Mouse (Mus musculus) limb, embryonic 13.5 days (tissue): Measurements from ENCODE around the gene Zbtb22. TPM values are rescaled to one million over a fixed set of nuclear protein-coding genes. Genes with fewer than 3 reads are reported as not detected.

Experiments
- ATAC-seq: fragments of 200-750 bp; cut with Nextera tagmentation; 2 replicates; pipeline ENCODE4 v1.8.0; 2017; ENCODE audit warnings: low read depth, moderate number of reproducible peaks, moderate TSS enrichment; ENCODE audit not compliant: low FRiP score
- H3K27ac ChIP-seq: fragments of 300-500 bp; sonication (generic); 2 replicates; pipeline ENCODE4 v1.5.1; 2015; ENCODE audit warnings: inconsistent platforms, mild to moderate bottlenecking, moderate library complexity
- H3K27me3 ChIP-seq: fragments of 300-500 bp; sonication (generic); 2 replicates; pipeline ENCODE4 v1.6.1; 2015; ENCODE audit warnings: mild to moderate bottlenecking, inconsistent platforms
- H3K36me3 ChIP-seq: fragments of 300-500 bp; sonication (generic); 2 replicates; pipeline ENCODE4 v1.6.1; 2015; ENCODE audit warnings: inconsistent platforms, mild to moderate bottlenecking, moderate library complexity
- H3K4me1 ChIP-seq: fragments of 300-500 bp; sonication (generic); 2 replicates; pipeline ENCODE4 v1.6.1; 2015; ENCODE audit warnings: inconsistent platforms
- H3K4me2 ChIP-seq: fragments of 300-500 bp; sonication (generic); replicated peaks from 2 replicates; pipeline ENCODE4 v1.6.1; 2015; ENCODE audit warnings: inconsistent platforms, mild to moderate bottlenecking, moderate library complexity
- H3K4me3 ChIP-seq: fragments of 300-500 bp; sonication (generic); 2 replicates; pipeline ENCODE4 v1.5.1; 2015; ENCODE audit warnings: moderate library complexity, mild to moderate bottlenecking, inconsistent platforms
- H3K9ac ChIP-seq: fragments of 300-500 bp; sonication (generic); 2 replicates; pipeline ENCODE4 v1.6.1; 2015; ENCODE audit warnings: mild to moderate bottlenecking, inconsistent platforms
- H3K9me3 ChIP-seq: fragments of 300-500 bp; sonication (generic); 2 replicates; pipeline ENCODE4 v1.6.1; 2016; ENCODE audit warnings: inconsistent platforms
- WGBS: fragments of 180-500 bp; shearing (Covaris S2); methylation state at CpG from one replicate; pipeline ENCODE4 v1.1.7; 2015; 5-methylcytosine and 5-hydroxymethylcytosine counted together
- polyA plus RNA-seq: library from polyadenylated mRNA; unstranded; fragments of >200 nt; fragmentation: Nextera tagmentation; extraction: Ambion mirVana; gene quantifications from 2 replicates; pipeline ENCODE4 v1.2.1, GENCODE M21; 2015

Gene Zbtb22
- polyA plus RNA-seq, 1 experiment from 2014 or later = 16.3 TPM

DNA sequence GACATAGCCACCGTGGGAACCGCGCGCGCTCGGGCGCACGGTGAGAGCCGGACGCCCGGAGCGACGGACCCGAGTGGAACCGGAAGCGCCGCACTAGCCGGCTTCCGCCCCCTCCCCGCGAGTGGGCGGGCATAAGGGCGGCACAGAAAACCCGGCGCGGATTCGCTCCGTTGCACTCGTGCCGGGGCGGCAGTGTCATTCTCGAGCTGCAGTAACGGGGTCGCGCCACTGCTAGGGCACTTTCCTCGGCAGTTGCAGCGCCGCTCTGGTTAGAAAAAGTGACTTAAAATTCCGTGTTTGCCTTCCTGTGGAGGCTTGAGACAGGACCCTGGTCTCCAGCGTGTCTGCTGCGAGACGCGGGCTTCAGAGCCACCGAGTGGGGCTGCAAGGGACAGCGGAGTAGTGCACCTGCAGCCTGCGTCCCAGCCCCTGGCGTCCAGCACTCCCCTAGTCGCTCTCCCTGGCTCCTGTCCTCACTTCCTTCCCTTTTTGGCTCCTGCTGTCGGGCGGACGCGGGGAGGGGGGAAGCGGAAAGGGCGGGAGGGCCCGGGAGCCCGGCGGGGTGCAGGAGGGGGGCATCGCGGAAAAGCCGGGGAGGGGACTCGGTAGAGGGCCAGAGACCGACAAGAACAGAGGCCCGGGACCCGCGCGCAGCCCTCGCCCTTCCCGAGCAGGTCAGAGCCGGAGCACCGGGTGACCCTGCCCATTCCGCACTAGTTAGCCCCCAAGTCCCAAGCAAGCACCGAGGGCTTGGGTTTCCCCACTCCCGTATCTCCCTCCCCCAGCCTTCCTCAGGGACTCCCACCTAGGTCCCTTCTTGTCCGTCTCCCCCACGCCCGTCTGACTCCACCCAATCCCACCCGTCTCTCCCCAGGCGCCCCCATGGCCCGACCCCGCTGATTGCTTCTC is 13.9 kb downstream of the Zbtb22 start, which contains the start of gene Rgl2:
Gene Rgl2 (plus strand): TSS at position 173 of the 909 bp plus-strand sequence.
- Histone ChIP-seq H3K27me3 (no peaks in the 10 kb centered on the region), H3K4me2 (peak within 1 kb of the TSS; percentile 98), H3K4me3 (peak within 1 kb of the TSS; percentile 87), H3K27ac (peak within 1 kb of the TSS; percentile 96), H3K4me1 (peaks cover 24% of the 10 kb centered on the region), H3K36me3 (peaks cover 50% of the 10 kb centered on the region), H3K9me3 (no peaks in the 10 kb centered on the region), H3K9ac (peak within 1 kb of the TSS; percentile 89)
- WGBS = 0% methylated on average over 76 of the region's 80 CpGs
- peak; percentile 77 for ATAC-seq

GRCm38 (mm10) chr17:33930280-33931158 is 14.8 kb downstream of the Zbtb22 start:
- Histone ChIP-seq H3K4me1 (peaks cover 24% of the 10 kb centered on the region), H3K27ac (peak overlapping the region; percentile 96), H3K27me3 (no peaks in the 10 kb centered on the region), H3K9me3 (no peaks in the 10 kb centered on the region), H3K4me3 (peak overlapping the region; percentile 87), H3K4me2 (peak overlapping the region; percentile 98), H3K36me3 (peaks cover 52% of the 10 kb centered on the region), H3K9ac (peak overlapping the region; percentile 89)
- under 1% methylated on average over 45 of the region's 45 CpGs for WGBS
- peak; percentile 10; the same call in 1 of the 2 replicates for ATAC-seq

GRCm38 (mm10) chr17:33931159-33931866 is 15.6 kb downstream of the Zbtb22 start:
- H3K4me2 ChIP-seq = peak overlapping the region; percentile 98
- no peak overlapping the region for H3K27ac ChIP-seq
- H3K4me3 ChIP-seq = peak overlapping the region; percentile 87
- H3K4me1 ChIP-seq = peaks cover 24% of the 10 kb centered on the region
- H3K9me3 ChIP-seq = no peaks in the 10 kb centered on the region
- WGBS = 37% methylated on average over 18 of the region's 18 CpGs
- peak overlapping the region; percentile 89 for H3K9ac ChIP-seq
- ATAC-seq = no peak
- H3K27me3 ChIP-seq = no peaks in the 10 kb centered on the region
- H3K36me3 ChIP-seq = peaks cover 52% of the 10 kb centered on the region

DNA sequence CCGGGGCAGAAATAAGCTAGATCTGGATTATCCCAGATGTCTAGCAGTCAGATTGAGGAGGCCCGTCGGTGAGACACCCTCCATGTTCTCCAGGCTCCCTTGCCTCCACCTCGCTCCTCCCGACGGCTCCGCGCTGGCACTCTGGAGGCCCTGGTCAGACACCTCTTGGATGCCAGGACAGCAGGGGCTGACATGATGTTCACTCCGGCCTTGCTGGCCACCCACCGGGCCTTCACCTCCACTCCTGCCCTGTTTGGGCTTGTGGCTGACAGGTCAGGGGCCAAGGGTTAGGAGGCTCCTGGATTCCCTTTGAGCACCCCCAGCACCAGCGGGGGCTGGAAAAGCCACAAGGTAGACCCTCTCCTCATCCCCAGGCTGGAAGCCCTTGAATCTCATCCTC is 16.2 kb downstream of the Zbtb22 start:
- Histone ChIP-seq H3K9me3 (no peaks in the 10 kb centered on the region), H3K27me3 (no peaks in the 10 kb centered on the region), H3K4me1 (peaks cover 24% of the 10 kb centered on the region), H3K27ac (no peak overlapping the region), H3K9ac (no peak overlapping the region), H3K4me2 (peak overlapping the region; percentile 98; the same call in 1 of the 2 replicates), H3K36me3 (peaks cover 55% of the 10 kb centered on the region), H3K4me3 (peak overlapping the region; percentile 87; the same call in 1 of the 2 replicates)
- WGBS = 91% methylated on average over 11 of the region's 11 CpGs
- no peak for ATAC-seq

DNA sequence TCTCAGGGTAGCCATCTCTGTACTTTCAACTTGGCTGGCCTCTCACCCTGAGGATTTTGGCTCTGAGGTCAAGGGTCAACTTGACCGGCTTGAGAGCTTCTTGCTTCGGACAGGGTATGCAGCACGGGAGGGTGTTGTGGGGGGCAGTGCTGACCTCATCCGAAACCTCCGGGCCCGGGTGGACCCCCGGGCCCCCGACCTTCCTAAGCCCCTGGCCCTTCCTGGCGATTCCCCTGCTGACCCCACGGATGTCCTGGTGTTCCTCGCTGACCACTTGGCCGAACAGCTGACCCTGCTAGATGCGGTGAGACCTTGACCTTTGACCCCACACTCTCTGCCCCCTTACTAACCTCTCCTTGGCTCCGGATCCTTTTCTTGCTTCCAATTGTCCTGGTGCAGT is 16.7 kb downstream of the Zbtb22 start:
- H3K9me3 ChIP-seq = no peaks in the 10 kb centered on the region
- H3K36me3 ChIP-seq = peaks cover 56% of the 10 kb centered on the region
- no peak overlapping the region for H3K9ac ChIP-seq
- H3K4me3 ChIP-seq = no peak overlapping the region
- ATAC-seq = no peak
- no peak overlapping the region for H3K4me2 ChIP-seq
- 88% methylated on average over 14 of the region's 14 CpGs for WGBS
- no peaks in the 10 kb centered on the region for H3K27me3 ChIP-seq
- H3K27ac ChIP-seq = no peak overlapping the region
- peaks cover 24% of the 10 kb centered on the region for H3K4me1 ChIP-seq

DNA sequence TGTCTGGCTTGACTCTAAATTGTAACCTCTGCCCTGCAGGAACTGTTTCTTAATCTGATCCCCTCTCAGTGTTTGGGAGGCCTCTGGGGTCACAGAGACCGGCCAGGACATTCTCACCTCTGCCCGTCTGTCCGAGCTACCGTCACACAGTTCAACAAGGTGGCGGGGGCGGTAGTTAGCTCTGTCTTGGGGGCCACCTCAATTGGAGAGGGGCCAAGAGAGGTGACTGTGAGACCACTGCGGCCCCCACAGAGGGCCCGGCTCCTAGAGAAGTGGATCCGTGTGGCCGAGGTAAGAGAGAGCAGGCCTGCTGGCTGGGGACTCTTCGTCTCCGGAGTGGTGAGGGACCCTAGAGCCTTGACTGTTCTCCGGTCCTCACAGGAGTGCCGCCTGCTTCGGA is 17.3 kb downstream of the Zbtb22 start:
- H3K4me2 ChIP-seq = no peak overlapping the region
- H3K4me3 ChIP-seq = no peak overlapping the region
- no peaks in the 10 kb centered on the region for H3K9me3 ChIP-seq
- peaks cover 21% of the 10 kb centered on the region for H3K4me1 ChIP-seq
- WGBS = 88% methylated on average over 15 of the region's 15 CpGs
- H3K9ac ChIP-seq = no peak overlapping the region
- H3K27me3 ChIP-seq = no peaks in the 10 kb centered on the region
- peaks cover 58% of the 10 kb centered on the region for H3K36me3 ChIP-seq
- no peak for ATAC-seq
- H3K27ac ChIP-seq = no peak overlapping the region

DNA sequence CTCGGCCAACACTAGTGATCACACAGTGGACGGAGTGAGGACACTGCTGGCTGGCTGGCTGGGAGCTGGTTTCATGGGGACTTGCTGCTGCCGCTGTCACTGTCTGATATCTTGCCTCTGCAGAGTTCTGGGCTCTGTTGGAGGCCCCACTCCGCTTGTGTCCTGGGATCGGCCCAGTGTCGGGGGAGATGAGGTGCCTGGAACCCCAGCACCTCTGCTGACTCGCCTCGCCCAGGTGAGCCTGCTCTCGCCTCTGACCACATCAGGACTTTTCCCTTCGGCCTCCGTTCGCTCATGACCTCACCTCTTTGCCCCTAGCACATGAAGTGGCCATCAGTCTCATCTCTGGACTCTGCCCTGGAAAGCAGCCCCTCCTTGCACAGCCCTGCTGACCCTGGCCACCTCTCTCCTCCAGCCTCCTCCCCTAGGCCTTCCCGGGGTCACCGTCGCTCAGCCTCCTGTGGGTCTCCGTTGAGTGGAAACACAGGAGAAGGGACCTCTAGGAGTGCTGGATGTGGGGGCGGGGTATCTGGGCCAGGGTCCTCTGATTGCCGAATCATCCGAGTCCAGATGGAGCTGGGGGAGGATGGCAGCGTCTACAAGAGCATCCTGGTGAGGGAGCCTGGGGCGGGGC is 19.8 kb downstream of the Zbtb22 start:
- Histone ChIP-seq H3K4me1 (peaks cover 24% of the 10 kb centered on the region), H3K9me3 (no peaks in the 10 kb centered on the region), H3K27me3 (no peaks in the 10 kb centered on the region), H3K9ac (no peak overlapping the region), H3K27ac (no peak overlapping the region), H3K36me3 (peaks cover 69% of the 10 kb centered on the region), H3K4me3 (no peak overlapping the region), H3K4me2 (no peak overlapping the region)
- ATAC-seq = no peak
- 86% methylated on average over 21 of the region's 21 CpGs for WGBS

- no peak for ATAC-seq
- Histone ChIP-seq H3K27me3 (no peaks in the 10 kb centered on the region), H3K36me3 (peaks cover 68% of the 10 kb centered on the region)
Observed at GRCm38 (mm10) chr17:33936993-33937392, 21.3 kb downstream of the Zbtb22 start.

DNA sequence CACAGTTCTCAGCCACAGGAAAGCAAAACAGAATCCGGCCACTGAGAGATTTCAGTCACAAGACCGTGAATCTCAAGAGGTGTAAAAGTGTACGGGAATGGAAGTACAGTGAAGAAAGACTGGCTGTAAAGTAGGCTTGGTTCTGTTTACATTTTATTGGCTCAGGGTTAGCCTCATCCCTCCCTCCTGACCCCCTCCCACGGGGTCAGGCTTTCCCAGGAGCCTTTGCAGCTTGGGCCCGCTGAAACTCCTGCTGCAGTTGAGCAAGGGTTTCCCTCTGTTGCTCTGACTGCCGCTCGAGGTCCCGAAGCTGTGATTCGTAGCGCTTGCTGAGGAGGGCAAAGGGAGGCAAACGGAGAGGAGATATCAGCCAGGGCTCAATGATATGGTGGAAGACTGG is 23.1 kb downstream of the Zbtb22 start:
- Histone ChIP-seq H3K9me3 (no peaks in the 10 kb centered on the region), H3K9ac (no peak overlapping the region), H3K4me2 (peak overlapping the region; percentile 98), H3K27ac (no peak overlapping the region), H3K4me3 (peak overlapping the region; percentile 84), H3K36me3 (peaks cover 64% of the 10 kb centered on the region), H3K4me1 (peaks cover 21% of the 10 kb centered on the region), H3K27me3 (no peaks in the 10 kb centered on the region)
- no peak for ATAC-seq
- WGBS = 81% methylated on average over 11 of the region's 11 CpGs

More at GRCm38 (mm10) chr17:33936993-33937392, 21.3 kb downstream of the Zbtb22 start:
- no peaks in the 10 kb centered on the region for H3K9me3 ChIP-seq
- no peak overlapping the region for H3K27ac ChIP-seq
- H3K4me2 ChIP-seq = no peak overlapping the region
- no peak overlapping the region for H3K4me3 ChIP-seq
- no peak overlapping the region for H3K9ac ChIP-seq
- 83% methylated on average over 15 of the region's 15 CpGs for whole genome bisulfite sequencing
- H3K4me1 ChIP-seq = peaks cover 21% of the 10 kb centered on the region

- under 1% methylated on average over 36 of the region's 36 CpGs for WGBS
- ATAC-seq = peak; percentile 93
- Histone ChIP-seq H3K9me3 (no peaks in the 10 kb centered on the region), H3K4me3 (peak within 1 kb of the TSS; percentile 84), H3K36me3 (peaks cover 63% of the 10 kb centered on the region), H3K27me3 (no peaks in the 10 kb centered on the region), H3K27ac (no peak within 1 kb of the TSS), H3K4me1 (peaks cover 21% of the 10 kb centered on the region), H3K4me2 (peak within 1 kb of the TSS; percentile 98), H3K9ac (peak within 1 kb of the TSS; percentile 87)
Observed at GRCm38 (mm10) chr17:33940206-33940805, 24.6 kb downstream of the Zbtb22 start, which contains the start of the genes Pfdn6 and Wdr46. Gene Pfdn6 (minus strand): TSS chr17:33940343. Gene Wdr46 (plus strand): TSS chr17:33940660.

- H3K4me2 ChIP-seq = peak overlapping the region; percentile 98
- 4% methylated on average over 26 of the region's 26 CpGs for WGBS
- H3K4me1 ChIP-seq = peaks cover 21% of the 10 kb centered on the region
- H3K4me3 ChIP-seq = peak overlapping the region; percentile 84
- peak overlapping the region; percentile 87 for H3K9ac ChIP-seq
- peaks cover 63% of the 10 kb centered on the region for H3K36me3 ChIP-seq
- ATAC-seq = peak; percentile 17; the same call in 1 of the 2 replicates
- no peak overlapping the region for H3K27ac ChIP-seq
- H3K9me3 ChIP-seq = no peaks in the 10 kb centered on the region
- H3K27me3 ChIP-seq = no peaks in the 10 kb centered on the region
Observed at GRCm38 (mm10) chr17:33940981-33941380, 25.3 kb downstream of the Zbtb22 start.
